Comparison of ENCODE assay signal across 11 mouse cellular contexts in genomic region chr13:36149175-36149939, GRCm38 (mm10). TPM values are rescaled to one million over a fixed set of nuclear protein-coding genes. Genes with fewer than 3 reads are reported as not detected.
DNase-seq lines count a peak whose midpoint lies in the region; ATAC-seq and TF ChIP-seq lines count a peak whose summit lies in the region.
"Had no signal": no experiment of that assay in that cellular context is flagged by ENCODE, and none has a peak within 500 bp of the region (broad histone marks: within the 10 kb centered on the region; RNA-seq: fewer than 3 reads in every experiment).

No protein-coding gene starts in this region.

- H3K36me3 ChIP-seq in heart, embryonic 16.5 days (ENCODE audit: control insufficient read depth, insufficient read depth) = no peaks in the 10 kb centered on the region
- H3K36me3 ChIP-seq in heart, embryonic 11.5 days (ENCODE audit: control insufficient read depth, insufficient read depth, low read length) = no peaks in the 10 kb centered on the region
- H3K36me3 ChIP-seq in liver, postnatal 0 days (replicated peaks; ENCODE audit: insufficient read depth, low read length) = no peaks in the 10 kb centered on the region
- H3K36me3 ChIP-seq: limb, embryonic 13.5 days had no signal

- no peak overlapping the region for H3K4me2 ChIP-seq in heart, embryonic 16.5 days (ENCODE audit: low read depth, low read length)
- H3K4me2 ChIP-seq in heart, embryonic 11.5 days = no peak overlapping the region
- peak overlapping the region; percentile 20; the same call in 1 of the 2 replicates for H3K4me2 ChIP-seq in liver, postnatal 0 days (ENCODE audit: low read depth, low read length)
- H3K4me2 ChIP-seq: limb, embryonic 13.5 days had no signal

- ATAC-seq in heart, embryonic 16.5 days (replicated peaks; ENCODE audit: extremely low read depth, insufficient read depth, low FRiP score) = peak; percentile 70; the same call in 1 of the 2 replicates
- no peak for ATAC-seq in heart, embryonic 11.5 days (replicated peaks; ENCODE audit: insufficient number of reproducible peaks, low FRiP score, low TSS enrichment)
- ATAC-seq in liver, postnatal 0 days = peak; percentile 53; the same call in 1 of the 2 replicates
- no peak for ATAC-seq in monocyte, adult 5-6 weeks (replicated peaks; ENCODE audit: insufficient number of reproducible peaks, low FRiP score, low TSS enrichment, poor library complexity, severe bottlenecking)

- no peaks in the 10 kb centered on the region for H3K9me3 ChIP-seq in heart, embryonic 16.5 days (replicated peaks; ENCODE audit: control insufficient read depth, low read length)
- no peaks in the 10 kb centered on the region for H3K9me3 ChIP-seq in heart, embryonic 11.5 days (replicated peaks; ENCODE audit: control insufficient read depth, low read length)
- no peaks in the 10 kb centered on the region for H3K9me3 ChIP-seq in liver, postnatal 0 days (ENCODE audit: low read length)
- H3K9me3 ChIP-seq: G1E; limb, embryonic 13.5 days had no signal

- WGBS in heart, embryonic 16.5 days = 69% methylated on average over 6 of the region's 6 CpGs
- 66% methylated on average over 6 of the region's 6 CpGs for WGBS in heart, embryonic 11.5 days (ENCODE audit: insufficient replicate concordance)
- 45% methylated on average over 6 of the region's 6 CpGs for WGBS in liver, postnatal 0 days (ENCODE audit: insufficient replicate concordance)

- no peak overlapping the region for H3K4me3 ChIP-seq in heart, embryonic 16.5 days (ENCODE audit: low read length)
- no peak overlapping the region for H3K4me3 ChIP-seq in heart, embryonic 11.5 days (ENCODE audit: low read depth, low read length)
- H3K4me3 ChIP-seq in liver, postnatal 0 days (ENCODE audit: low read depth, low read length) = no peak overlapping the region
- H3K4me3 ChIP-seq: limb, embryonic 13.5 days had no signal

- peaks cover 26% of the 10 kb centered on the region for H3K4me1 ChIP-seq in heart, embryonic 16.5 days (ENCODE audit: control insufficient read depth, insufficient read depth, low read length)
- peaks cover 10% of the 10 kb centered on the region; the same call in 1 of the 2 replicates for H3K4me1 ChIP-seq in heart, embryonic 11.5 days (ENCODE audit: control insufficient read depth, insufficient read depth, low read length)
- H3K4me1 ChIP-seq in liver, postnatal 0 days (ENCODE audit: insufficient read depth) = peaks cover 19% of the 10 kb centered on the region

- DNase-seq in retina, postnatal 1 day = peak; percentile 2
- DNase-seq in retina, embryonic 14.5 days (ENCODE audit: low spot score) = no peak
- no peak for DNase-seq in liver, postnatal 0 days
- DNase-seq in urinary bladder, postnatal 36 days (ENCODE audit: low spot score in 2 of 2) = no peak
- DNase-seq in c-Kit-positive CD71-positive TER-119-positive erythroid progenitor cells, embryonic 14.5 days (ENCODE audit: low spot score) = no peak
- DNase-seq: kidney, adult 8-10 months had no signal

- no peak for TF ChIP-seq EP300 in liver, postnatal 0 days (IDR thresholded peaks at IDR 0.05; ENCODE audit: low read depth)

- no peaks in the 10 kb centered on the region for H3K27me3 ChIP-seq in heart, embryonic 16.5 days (ENCODE audit: control insufficient read depth, insufficient read depth, low read length)
- no peaks in the 10 kb centered on the region for H3K27me3 ChIP-seq in heart, embryonic 11.5 days (ENCODE audit: control insufficient read depth, insufficient read depth, low read length)
- no peaks in the 10 kb centered on the region for H3K27me3 ChIP-seq in liver, postnatal 0 days (ENCODE audit: insufficient read depth, low read length)
- H3K27me3 ChIP-seq: limb, embryonic 13.5 days had no signal

- no peak overlapping the region for H3K9ac ChIP-seq in heart, embryonic 16.5 days (ENCODE audit: low read length)
- H3K9ac ChIP-seq in heart, embryonic 11.5 days (ENCODE audit: low read depth, low read length) = no peak overlapping the region
- H3K9ac ChIP-seq in liver, postnatal 0 days (replicated peaks) = no peak overlapping the region
- H3K9ac ChIP-seq: limb, embryonic 13.5 days had no signal

- peak overlapping the region; percentile 21; the same call in 1 of the 2 replicates for H3K27ac ChIP-seq in heart, embryonic 16.5 days (ENCODE audit: low read length)
- no peak overlapping the region for H3K27ac ChIP-seq in heart, embryonic 11.5 days (ENCODE audit: low read depth, low read length)
- H3K27ac ChIP-seq in liver, postnatal 0 days (ENCODE audit: low read depth) = peak overlapping the region; percentile 41
- H3K27ac ChIP-seq: limb, embryonic 13.5 days had no signal

- no peak for TF ChIP-seq CTCF in liver, postnatal 0 days (IDR thresholded peaks at IDR 0.05; ENCODE audit: low read depth)

RNA-seq across cellular contexts. Expression of gene Lyrm4, which starts 32.0 kb away (rescaled TPM):
- 26.0 and 26.1 TPM in 2 replicates for polyA plus RNA-seq in heart, embryonic 16.5 days (2015; fragmentation: Nextera tagmentation; extraction: Ambion mirVana)
- polyA plus RNA-seq in heart, embryonic 11.5 days (2014; fragmentation: Nextera tagmentation; extraction: Ambion mirVana) = 23.4 and 26.8 TPM in 2 replicates
- polyA plus RNA-seq in liver, postnatal 0 days (2015; fragmentation: Nextera tagmentation; extraction: Ambion mirVana) = 18.7 and 19.3 TPM in 2 replicates
- 3.8 to 6.6 TPM (median 4.9 TPM) in 3 replicates for total RNA-seq in monocyte, adult 5-6 weeks (2017)

RNA-seq across cellular contexts. Expression of gene Fars2, which starts 32.1 kb away (rescaled TPM):
- 69.7 and 71.5 TPM in 2 replicates for polyA plus RNA-seq in heart, embryonic 16.5 days (2015; fragmentation: Nextera tagmentation; extraction: Ambion mirVana)
- polyA plus RNA-seq in heart, embryonic 11.5 days (2014; fragmentation: Nextera tagmentation; extraction: Ambion mirVana) = 42.7 and 43.4 TPM in 2 replicates
- polyA plus RNA-seq in liver, postnatal 0 days (2015; fragmentation: Nextera tagmentation; extraction: Ambion mirVana) = 37.9 and 39.3 TPM in 2 replicates
- total RNA-seq in monocyte, adult 5-6 weeks (2017) = 14.6 to 44.5 TPM (median 25.7 TPM) in 3 replicates

Comparison
In these comparisons a context has a peak if more than half of its experiments do, and no peak if none do; other contexts are left out.
1. ATAC-seq: peak in heart, embryonic 16.5 days (single experiment) and liver, postnatal 0 days (single experiment); none in heart, embryonic 11.5 days (single experiment) and monocyte, adult 5-6 weeks (single experiment).